ENCODE assay signal across 20 mouse cellular contexts in genomic region chr19:43786249-43787026, GRCm38 (mm10). TPM values are rescaled to one million over a fixed set of nuclear protein-coding genes. Genes with fewer than 3 reads are reported as not detected.
A peak's percentile ranks its signal among the peaks of the same experiment; 100 is the strongest.
DNase-seq lines count a peak whose midpoint lies in the region; ATAC-seq and TF ChIP-seq lines count a peak whose summit lies in the region.
"Had no signal": no experiment of that assay in that cellular context is flagged by ENCODE, and none has a peak within 500 bp of the region (broad histone marks: within the 10 kb centered on the region; RNA-seq: fewer than 3 reads in every experiment).

No protein-coding gene starts in this region.

- H3K4me3 ChIP-seq in kidney, adult 2 months (ENCODE audit: insufficient read depth, low read depth, low read length) = no peak overlapping the region
- H3K4me3 ChIP-seq: embryonic facial prominence, embryonic 15.5 days; hindbrain, embryonic 12.5 days; kidney, embryonic 15.5 days; lung, embryonic 15.5 days had no signal

- peak; percentile 52 for DNase-seq in kidney, adult 2 months
- DNase-seq in kidney, adult 8-10 months = no peak
- DNase-seq in A20 (ENCODE audit: low read depth, low spot score) = peak; percentile 46
- DNase-seq in heart, postnatal 10 days = no peak
- no peak for DNase-seq in heart, postnatal 4 days
- DNase-seq in urinary bladder, postnatal 10 days (ENCODE audit: low spot score) = no peak
- DNase-seq: adrenal gland, adult 8-10 months; cerebellum, postnatal 10 days; gastrocnemius, postnatal 36 days; kidney, postnatal 4 days; spleen, adult 18-20 months; thymus, postnatal 4 days had no signal

- TF ChIP-seq POLR2A in kidney, adult 2 months (IDR thresholded peaks at IDR 0.05; ENCODE audit: low read depth, low read length) = no peak

- TF ChIP-seq CTCF in kidney, adult 2 months (conservative IDR thresholded peaks at IDR 0.05; ENCODE audit: insufficient read depth, insufficient read length, low read depth, low read length) = no peak

- H3K4me1 ChIP-seq in kidney, adult 2 months (ENCODE audit: control insufficient read depth, insufficient read depth, low read length) = peaks cover 8% of the 10 kb centered on the region; the same call in 1 of the 2 replicates
- H3K4me1 ChIP-seq: embryonic facial prominence, embryonic 15.5 days; hindbrain, embryonic 12.5 days; kidney, embryonic 15.5 days; lung, embryonic 15.5 days had no signal

- intact Hi-C loops in heart, postnatal 10 days (cut with DNase I) = no loop called here

- peak; percentile 77 for ATAC-seq in granulocyte monocyte progenitor cell, adult 5-6 weeks (replicated peaks; ENCODE audit: poor library complexity, severe bottlenecking)
- ATAC-seq in megakaryocyte progenitor cell, adult 5-6 weeks (replicated peaks; ENCODE audit: poor library complexity) = peak; percentile 70
- ATAC-seq: forebrain, embryonic 16.5 days had no signal

- no peaks in the 10 kb centered on the region for H3K27me3 ChIP-seq in kidney, adult 2 months (replicated peaks; ENCODE audit: control insufficient read depth, insufficient read depth, low read length)
- H3K27me3 ChIP-seq: embryonic facial prominence, embryonic 15.5 days; hindbrain, embryonic 12.5 days; kidney, embryonic 15.5 days; lung, embryonic 15.5 days had no signal

- WGBS in kidney, adult 2 months = 61% methylated on average over 13 of the region's 13 CpGs

- H3K36me3 ChIP-seq in kidney, adult 2 months (ENCODE audit: control insufficient read depth, insufficient read depth, low read length) = peaks cover 17% of the 10 kb centered on the region; the same call in 1 of the 2 replicates
- H3K36me3 ChIP-seq: embryonic facial prominence, embryonic 15.5 days; hindbrain, embryonic 12.5 days; kidney, embryonic 15.5 days; lung, embryonic 15.5 days had no signal

- H3K27ac ChIP-seq in kidney, adult 2 months (ENCODE audit: insufficient read depth, low read depth, low read length) = no peak overlapping the region; the same call in 1 of the 2 replicates
- H3K27ac ChIP-seq: embryonic facial prominence, embryonic 15.5 days; hindbrain, embryonic 12.5 days; kidney, embryonic 15.5 days; lung, embryonic 15.5 days had no signal

RNA-seq across cellular contexts. Expression of gene Abcc2, which starts 4.4 kb away (rescaled TPM):
- polyA plus RNA-seq in kidney, adult 2 months (2012; rRNA removed) = 158 and 166 TPM in 2 replicates
- total RNA-seq in granulocyte monocyte progenitor cell, adult 5-6 weeks (2014; fragmentation: Nextera tagmentation) = 3.2 and 7.3 TPM in 2 replicates
- 5.3 and 6.7 TPM in 2 replicates for total RNA-seq in granulocyte monocyte progenitor cell, adult 5-6 weeks (2017)
- 4.1 and 7.2 TPM in 2 replicates for total RNA-seq in megakaryocyte progenitor cell, adult 5-6 weeks (2015)
- 1.6 and 2.4 TPM in 2 replicates for total RNA-seq in megakaryocyte progenitor cell, adult 5-6 weeks (2017)
- total RNA-seq in heart, postnatal 10 days (2021) = not detected
- total RNA-seq in heart, postnatal 4 days (2021) = not detected
- total RNA-seq: gastrocnemius, postnatal 36 days had no signal
- polyA plus RNA-seq: forebrain, embryonic 16.5 days; heart, postnatal 0 days; hindbrain, embryonic 12.5 days had no signal

RNA-seq across cellular contexts. Expression of gene Cox15, which starts 33.6 kb away (rescaled TPM):
- polyA plus RNA-seq in kidney, adult 2 months (2012; rRNA removed) = 25.5 and 28.4 TPM in 2 replicates
- total RNA-seq in granulocyte monocyte progenitor cell, adult 5-6 weeks (2014; fragmentation: Nextera tagmentation) = 9.6 and 12.8 TPM in 2 replicates
- total RNA-seq in granulocyte monocyte progenitor cell, adult 5-6 weeks (2017) = 14.7 and 17.1 TPM in 2 replicates
- total RNA-seq in megakaryocyte progenitor cell, adult 5-6 weeks (2015) = 14.0 and 15.4 TPM in 2 replicates
- total RNA-seq in megakaryocyte progenitor cell, adult 5-6 weeks (2017) = 13.6 and 42.0 TPM in 2 replicates
- 10 to 100 TPM; 32.0 to 38.3 TPM for total RNA-seq in heart, postnatal 10 days (2021)
- 10 to 100 TPM; 35.7 to 36.0 TPM for total RNA-seq in heart, postnatal 4 days (2021)

RNA-seq across cellular contexts. Expression of gene Cutc, which starts 33.6 kb away (rescaled TPM):
- polyA plus RNA-seq in kidney, adult 2 months (2012; rRNA removed) = 10.2 and 12.7 TPM in 2 replicates
- 29.7 and 33.8 TPM in 2 replicates for total RNA-seq in granulocyte monocyte progenitor cell, adult 5-6 weeks (2014; fragmentation: Nextera tagmentation)
- 22.3 and 46.1 TPM in 2 replicates for total RNA-seq in granulocyte monocyte progenitor cell, adult 5-6 weeks (2017)
- 38.6 and 39.0 TPM in 2 replicates for total RNA-seq in megakaryocyte progenitor cell, adult 5-6 weeks (2015)
- 18.1 and 28.1 TPM in 2 replicates for total RNA-seq in megakaryocyte progenitor cell, adult 5-6 weeks (2017)
- total RNA-seq in heart, postnatal 10 days (2021) = 10 to 100 TPM in 1 of 2 experiments, 1 to 10 TPM in 1; 9.8 to 11.6 TPM
- total RNA-seq in heart, postnatal 4 days (2021) = 1 to 10 TPM; 8.2 to 8.3 TPM

Comparison
In these comparisons a context has a peak if more than half of its experiments do, and no peak if none do; other contexts are left out.
1. DNase-seq: peak in kidney, adult 2 months (single experiment) and A20 (single experiment); none in kidney, adult 8-10 months (0 of 2), heart, postnatal 10 days (0 of 2), heart, postnatal 4 days (single experiment) and urinary bladder, postnatal 10 days (single experiment).